Mouse (Mus musculus) gonadal fat pad, adult 2 months (tissue): ENCODE results near the gene 2010111I01Rik. TPM values are rescaled to one million over a fixed set of nuclear protein-coding genes. Genes with fewer than 3 reads are reported as not detected.
"Not testable (repeated sequence)": the region's sequence is repeated elsewhere in the genome, so short reads cannot be mapped to it uniquely, and the experiment has no call there.

ENCODE experiments used
- DNase-seq: peaks from one replicate; pipeline ENCODE4 v3.0.0-alpha.2; 2012; ENCODE audit warnings: low read depth
- polyA plus RNA-seq: library from polyadenylated mRNA; depleted of rRNA; stranded (reverse); fragments of >200 nt; gene quantifications from 2 replicates; pipeline ENCODE4 v1.2.3, GENCODE M21; 2012

Gene 2010111I01Rik
- polyA plus RNA-seq, 1 experiment = 80.6 TPM

DNA sequence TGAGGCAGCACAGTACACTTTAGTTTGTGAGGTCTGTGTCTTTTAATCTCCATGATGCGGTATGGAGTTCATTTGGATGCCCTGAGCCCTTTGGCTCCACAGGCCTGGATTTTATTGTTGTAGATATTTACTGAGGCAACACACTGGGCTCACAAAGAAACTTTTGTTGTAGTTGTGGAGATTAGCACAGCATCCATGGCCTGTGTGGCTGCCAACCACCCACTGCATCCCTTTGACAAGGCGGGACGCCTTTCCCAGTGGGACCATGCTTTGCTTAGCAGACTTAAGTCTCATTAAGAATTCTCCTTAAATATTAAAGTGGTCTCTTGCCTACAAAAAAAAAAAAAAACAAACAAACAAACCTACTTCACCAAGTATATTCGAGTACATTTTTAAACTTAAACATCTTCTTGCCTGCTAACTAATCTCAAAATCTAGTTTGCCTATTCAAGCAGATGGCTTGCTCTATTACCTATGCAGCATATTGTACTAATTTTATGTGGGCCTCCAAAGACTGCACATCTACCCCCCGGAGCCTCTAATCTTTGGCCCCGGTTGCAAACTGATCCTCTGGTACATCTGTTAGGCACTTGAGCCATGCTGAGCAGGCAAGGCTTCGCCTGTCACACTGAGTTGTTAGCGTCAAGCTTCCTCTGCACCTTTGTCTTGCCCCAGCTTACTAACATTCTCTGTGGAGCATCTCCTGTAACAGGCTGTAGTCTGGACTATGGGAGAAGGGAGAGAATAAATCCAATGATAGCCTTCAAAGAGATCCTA, 239.0 kb downstream of the 2010111I01Rik start:
- DNase-seq = no peak

DNA sequence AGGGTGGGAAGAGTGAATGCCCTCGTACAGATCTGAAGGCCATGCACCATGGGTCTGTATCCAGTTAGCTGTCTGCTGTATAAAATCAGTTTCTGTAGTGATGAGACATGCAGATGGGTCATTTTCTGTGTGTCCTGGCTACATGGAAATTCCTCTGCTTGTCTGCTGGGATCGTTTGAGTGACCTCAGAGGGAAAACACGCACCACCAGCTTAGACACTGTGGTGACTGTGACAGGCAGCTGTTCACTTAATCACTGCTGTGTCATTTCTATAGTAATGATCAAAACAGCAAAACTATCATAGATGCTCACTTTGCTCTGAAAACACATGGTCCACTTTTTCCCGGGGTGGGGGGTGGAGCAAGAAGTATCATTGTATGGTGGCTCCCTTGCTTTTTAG, 241.1 kb downstream of the 2010111I01Rik start:
- no peak for DNase-seq

DNA sequence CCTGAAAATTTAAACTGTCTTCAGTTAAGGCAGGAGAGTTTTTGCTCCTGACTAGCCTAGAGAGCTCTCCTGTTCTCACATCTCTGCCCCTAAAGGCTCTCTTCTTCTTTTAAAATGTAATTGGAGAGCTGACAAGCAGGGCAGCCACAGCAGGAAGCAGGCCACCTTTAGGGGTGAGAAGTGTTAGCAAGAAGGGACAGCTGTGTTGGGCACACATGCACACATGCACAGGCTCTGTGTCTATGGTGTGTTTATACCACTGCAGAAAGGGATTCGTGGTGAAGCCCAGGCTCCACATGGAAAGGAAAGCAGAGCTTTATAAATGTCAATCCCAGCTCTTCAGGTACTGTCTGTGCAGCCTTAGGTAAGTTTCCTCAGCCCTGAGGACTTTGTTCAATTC, 241.7 kb downstream of the 2010111I01Rik start:
- no peak for DNase-seq

DNA sequence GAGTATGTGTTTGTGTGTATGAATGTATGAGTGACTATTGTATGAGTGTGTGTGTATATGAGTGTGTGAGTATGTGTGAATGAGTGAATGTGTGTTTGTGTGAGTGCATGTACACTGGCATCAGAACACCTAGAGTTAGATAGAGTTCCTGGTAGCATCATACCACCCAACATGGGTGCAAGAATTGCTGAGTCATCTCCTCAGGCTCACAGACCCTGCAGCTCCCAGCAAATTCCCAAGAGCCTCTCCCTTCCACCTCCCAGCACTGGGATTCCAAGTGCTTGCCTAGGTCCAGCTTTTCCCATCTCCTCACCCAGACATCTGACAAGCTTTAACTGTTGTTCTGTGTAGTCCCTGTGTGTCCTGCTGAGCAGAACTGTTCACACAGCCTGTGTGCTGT, 251.8 kb downstream of the 2010111I01Rik start:
- no peak for DNase-seq

DNA sequence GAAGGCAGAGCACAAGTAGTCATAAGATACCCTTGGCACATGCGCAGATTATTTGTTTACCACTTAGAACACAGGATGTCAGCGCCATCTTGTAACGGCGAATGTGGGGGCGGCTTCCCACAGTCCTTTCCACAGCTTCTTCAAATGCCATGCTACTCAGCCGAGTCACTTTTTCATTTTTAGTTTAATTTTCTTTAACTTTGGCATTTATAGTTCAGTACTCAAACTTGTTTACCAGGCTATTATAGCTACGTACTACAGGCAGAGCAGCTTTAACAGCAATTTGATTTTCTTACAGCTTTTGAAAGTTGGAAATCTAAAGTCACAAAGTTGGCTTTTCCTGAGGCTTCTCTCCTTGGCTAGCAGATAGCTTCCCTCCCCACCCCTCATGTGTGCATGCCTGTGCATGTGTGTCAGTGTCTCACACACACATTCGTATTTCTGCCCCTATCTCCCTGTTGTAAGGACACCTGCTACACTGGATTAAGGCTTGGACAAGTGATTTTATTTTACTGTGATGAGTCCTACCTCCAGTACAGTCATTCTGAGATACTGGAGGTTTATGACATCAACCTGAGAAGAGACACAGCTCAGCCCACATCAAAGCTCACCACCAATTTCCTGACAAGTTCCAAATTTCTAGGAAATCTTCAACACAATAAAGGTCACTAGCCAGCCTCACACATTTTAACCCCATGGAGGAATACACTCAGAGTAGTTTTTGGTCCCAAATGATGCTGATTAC, 258.5 kb downstream of the 2010111I01Rik start:
- no peak for DNase-seq

DNA sequence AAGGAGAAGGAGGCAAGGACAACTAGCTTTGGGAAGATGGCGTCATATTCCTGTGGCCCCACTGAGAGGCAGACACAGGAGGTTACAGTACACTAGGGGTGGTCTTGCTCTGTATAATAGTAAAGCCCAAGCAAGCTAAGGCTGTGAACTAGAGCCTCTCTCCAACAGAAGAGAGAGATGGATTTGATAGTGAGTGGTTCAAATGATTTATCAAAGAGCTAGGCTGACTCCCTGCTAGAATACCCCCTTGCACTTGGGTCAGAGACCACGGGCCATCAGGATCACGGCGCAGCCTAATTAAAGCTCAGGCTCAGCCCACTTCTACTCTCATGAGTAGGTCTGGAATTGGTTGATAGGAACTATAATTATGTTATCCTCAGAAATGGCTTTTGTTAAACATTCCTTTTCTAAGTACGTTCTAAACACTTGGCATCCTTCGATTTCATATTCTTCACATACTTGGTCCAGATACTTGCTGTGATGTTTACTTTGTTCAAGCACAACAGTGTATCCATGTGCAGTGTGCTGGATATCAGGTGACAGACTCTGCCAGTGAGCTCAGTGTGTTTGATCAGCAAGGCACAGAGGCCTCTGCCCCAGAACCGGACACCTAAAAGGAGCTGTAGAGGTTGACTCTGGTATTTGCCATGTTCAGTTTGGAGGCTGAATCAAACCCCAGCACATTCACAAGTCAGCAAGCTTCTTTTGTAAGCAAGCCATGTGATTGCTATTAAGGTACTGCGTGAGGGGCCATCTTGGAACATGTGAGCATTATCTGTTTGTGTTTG, 261.3 kb downstream of the 2010111I01Rik start:
- DNase-seq = no peak

DNA sequence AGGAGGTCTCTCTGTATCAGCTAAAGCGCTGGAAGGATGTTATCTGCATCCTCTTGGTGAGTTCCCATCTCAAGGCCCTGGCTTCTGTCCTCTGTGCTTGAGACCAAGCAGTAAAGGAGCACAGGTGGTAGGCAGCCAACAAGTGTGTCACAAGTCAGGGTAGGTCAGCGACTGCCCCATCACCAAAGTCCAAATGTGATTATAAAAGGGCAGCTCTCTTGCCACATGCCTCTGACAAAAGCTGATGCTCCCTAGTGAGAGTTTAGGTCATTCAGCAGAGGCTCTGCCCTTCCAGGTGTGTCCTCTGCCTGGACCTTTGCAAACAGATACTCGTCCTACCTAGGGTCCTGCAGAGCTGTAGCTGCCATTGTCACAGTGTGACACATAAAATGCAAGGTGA, 263.1 kb downstream of the 2010111I01Rik start:
- DNase-seq = no peak

DNA sequence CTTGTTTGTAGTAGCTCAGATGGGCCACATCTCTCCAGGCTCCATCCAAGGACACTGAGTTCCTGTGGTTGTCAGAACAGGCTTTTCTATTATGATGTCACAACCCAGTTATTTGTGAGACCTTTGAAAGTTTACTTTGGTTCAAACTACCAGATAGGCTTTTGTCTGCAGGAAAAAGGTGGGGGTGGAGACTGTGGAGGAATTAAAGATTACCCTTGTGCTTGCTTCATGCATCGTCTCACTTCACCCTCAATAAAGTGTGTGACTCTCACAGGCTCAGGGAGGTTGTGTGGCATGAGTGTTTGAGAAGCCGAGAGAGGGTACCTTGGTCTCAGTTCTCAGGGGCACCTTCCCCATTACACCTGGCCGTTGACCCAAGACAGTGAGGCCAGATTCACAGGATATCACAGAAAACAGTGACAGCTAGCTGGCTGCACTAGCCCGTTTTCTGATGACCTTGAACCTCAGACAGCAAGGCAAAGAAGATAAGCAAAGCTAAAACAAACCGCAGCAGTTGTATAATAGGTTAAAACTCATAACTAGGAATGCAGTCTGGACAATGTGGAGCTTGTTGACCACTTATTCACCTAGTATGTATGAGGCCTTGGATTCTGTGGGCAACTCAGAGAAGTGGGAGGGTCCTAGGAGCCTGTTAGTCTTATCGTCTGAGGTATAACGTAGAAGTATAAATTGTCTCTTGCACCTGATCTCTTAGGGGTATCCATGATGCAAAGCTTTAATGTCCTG, 266.4 kb downstream of the 2010111I01Rik start:
- DNase-seq = no peak

DNA sequence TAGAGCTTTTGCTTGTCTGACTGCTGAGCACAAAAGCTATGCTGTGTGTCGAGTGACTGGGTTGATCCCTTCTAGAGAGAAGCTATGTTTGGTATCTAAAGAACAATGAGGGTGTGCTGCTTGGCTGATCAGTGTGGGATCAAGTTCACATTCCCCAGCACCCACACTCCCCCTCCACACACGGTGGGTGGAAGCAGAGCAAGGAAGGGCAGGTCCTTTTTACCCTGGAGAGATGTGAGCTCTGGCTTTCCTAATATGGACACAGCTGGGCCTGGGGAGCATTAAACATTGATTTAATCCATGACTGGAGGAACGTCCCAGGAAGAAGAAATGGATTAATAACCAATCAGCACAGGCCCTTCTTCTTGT, 267.0 kb downstream of the 2010111I01Rik start:
- no peak for DNase-seq

DNA sequence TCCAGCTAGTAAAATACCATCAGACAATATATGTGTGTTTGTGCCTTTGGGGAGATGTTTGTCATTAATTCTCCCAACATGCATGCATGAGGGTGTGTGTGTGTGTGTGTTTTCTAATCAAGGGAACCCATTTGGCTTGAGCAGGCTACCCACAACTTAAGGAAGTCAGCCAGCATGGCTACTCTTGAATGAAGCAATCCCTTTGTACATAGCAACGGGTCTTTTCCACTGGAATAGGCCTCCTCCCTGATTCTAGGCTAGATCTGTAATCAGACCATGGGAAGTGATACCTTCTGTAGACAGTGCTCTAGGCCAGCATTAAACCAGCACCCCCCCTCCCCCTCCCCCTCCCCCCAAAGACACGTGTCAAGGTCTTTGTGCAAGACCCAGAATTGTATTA, 267.9 kb downstream of the 2010111I01Rik start:
- DNase-seq = no peak

DNA sequence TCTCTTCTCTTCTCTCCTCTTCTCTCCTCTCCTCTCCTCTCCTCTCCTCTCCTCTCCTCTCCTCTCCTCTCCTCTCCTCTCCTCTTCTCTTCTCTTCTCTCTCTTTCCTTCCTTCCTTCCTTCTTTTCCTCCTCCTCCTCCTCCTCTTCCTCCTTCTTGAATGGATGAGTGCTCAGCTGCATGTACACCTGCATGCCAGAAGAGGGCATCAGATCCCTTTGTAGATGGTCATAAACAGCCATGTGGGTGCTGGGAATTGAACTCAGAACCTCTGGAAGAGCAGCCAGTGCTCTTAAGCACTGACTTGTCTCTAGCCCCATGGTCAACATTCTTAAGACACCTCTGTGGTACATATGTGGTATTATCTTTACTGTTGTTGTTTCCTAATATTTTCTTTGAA, 269.8 kb downstream of the 2010111I01Rik start:
- not testable (repeated sequence) for DNase-seq

DNA sequence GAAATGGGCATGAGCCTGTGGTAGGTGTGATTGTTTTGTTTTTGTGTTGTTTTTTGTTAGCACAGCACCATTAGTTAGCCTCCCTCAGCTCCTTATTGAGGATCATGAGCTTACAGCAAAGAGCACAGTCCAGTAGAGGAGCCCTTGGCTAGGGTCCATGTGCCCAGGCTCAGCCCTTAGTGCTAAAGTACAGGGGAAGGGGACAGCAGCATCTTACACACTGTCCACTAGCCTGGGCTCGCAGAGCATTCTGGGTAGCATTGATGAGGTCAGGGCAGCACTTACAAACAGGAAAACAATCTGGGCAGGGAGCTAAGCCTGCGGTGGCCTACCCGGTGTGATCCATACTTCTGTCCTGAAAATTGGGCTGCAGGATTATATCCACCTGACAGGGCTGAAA, 270.9 kb downstream of the 2010111I01Rik start:
- DNase-seq = no peak

DNA sequence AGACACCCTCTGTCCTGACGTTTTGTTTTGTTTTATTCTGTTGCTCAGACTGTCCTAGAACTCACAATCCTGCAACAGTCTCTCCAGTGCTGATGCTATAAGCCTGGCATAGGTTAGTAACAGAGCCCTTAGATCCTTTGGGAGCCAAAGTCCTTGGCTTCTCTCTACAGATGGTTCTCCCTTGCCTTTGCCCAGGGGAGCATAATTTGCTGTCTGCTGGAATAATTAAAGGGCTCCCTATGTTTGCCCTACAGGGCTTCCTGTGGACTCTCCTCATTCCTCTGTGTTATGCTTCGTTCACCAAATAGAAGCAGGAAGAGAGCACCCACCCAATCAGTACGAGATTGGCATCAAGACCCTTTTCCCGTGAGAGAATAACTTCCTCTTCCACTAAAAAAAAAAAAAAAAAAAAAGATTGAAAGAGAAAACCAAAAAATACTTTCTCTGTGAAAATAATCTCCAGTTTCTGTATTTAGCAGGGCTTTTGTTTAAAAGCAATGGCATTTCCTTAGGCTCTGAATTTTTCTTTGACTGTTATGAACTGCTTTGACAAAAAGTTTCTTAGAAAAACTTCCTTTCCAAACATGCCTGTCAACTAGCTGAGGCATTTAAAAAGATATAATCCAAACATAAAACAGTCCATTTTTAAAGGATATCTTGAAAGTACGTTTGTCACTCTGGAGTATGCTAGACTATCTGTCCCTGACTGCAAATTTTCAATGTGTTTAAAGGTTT, 271.6 kb downstream of the 2010111I01Rik start:
- DNase-seq = no peak

DNA sequence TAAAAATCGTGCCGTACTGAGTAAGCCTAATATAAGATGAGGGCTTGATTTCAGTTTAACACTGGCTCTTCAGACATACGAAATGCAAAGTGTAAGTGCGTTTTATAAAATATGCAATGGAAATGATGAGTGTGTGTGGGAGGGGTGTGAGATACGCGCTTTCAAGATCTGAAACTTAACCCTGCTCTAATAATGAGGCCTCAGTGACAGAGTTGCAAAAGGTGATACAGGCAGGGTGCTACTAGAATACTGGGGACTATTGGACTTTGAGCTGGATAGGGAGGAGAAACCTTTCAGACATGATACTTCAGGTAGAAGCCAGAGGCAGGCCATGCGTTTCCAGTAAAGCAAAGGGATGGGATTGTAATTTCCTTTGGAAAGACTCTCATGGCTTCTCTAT, 273.4 kb downstream of the 2010111I01Rik start:
- no peak for DNase-seq

DNA sequence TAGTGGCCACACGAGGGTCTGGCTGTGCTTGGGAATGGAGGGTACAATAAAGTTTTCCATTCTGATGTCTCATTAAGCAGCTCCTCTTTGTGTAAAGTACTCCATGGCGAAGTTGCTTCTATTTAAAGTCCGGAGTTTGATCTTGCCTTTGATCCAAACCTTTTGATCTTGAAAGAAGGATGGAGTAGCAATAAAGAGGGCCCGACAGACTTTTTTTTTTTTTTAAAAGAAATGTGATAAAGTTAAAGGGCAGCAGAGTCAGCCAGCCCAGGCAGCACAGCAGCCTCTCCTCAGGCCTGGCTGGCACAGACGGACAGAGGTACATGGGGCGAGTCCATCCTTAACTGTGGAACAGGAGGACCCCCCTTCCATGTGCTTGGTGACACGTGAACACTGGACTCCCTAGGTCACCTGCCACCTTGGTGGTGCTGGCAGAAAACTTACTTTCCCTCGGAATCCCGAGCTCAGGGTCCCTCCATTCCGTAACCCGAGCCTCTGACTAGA, 274.7 kb downstream of the 2010111I01Rik start:
- DNase-seq = no peak

DNA sequence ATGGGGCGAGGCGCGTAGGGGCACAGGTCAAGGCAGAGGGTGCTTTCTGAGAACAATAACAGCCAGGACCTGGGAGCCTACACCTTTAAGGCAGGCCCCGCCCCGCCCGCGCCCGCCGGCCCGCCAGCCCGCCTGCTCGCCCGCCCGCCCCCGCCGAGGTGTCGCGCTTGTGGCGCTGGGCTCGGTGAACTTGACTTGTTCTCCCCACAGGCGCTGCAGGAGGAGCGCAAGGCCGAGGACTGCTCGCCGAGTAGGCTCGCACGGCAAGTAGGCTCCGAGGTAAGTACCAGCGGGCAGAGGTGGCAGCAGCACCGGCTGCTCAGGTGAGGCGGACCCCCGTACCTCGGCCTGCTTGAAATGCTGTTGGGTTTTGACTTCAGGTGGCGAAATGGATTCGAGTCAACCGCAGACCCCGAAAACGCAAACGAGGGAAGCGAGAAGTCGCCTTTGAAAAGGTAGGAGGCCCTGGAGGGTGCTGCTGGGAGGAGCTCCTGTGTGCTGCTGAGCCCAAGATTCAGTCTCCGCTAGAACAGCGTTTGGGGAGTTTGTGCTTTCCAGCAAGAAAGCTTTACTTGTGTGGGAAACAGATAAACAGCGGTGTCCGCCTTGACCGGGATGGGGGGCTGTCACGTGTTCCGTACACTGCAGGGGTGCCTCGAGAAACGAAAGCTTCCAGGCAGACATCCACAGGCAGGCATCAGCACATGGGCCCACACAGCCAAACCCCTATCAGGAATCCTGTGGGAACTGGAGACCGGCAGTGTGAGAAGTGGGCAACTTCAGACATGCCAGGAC, 275.4 kb downstream of the 2010111I01Rik start:
- DNase-seq = no peak

DNA sequence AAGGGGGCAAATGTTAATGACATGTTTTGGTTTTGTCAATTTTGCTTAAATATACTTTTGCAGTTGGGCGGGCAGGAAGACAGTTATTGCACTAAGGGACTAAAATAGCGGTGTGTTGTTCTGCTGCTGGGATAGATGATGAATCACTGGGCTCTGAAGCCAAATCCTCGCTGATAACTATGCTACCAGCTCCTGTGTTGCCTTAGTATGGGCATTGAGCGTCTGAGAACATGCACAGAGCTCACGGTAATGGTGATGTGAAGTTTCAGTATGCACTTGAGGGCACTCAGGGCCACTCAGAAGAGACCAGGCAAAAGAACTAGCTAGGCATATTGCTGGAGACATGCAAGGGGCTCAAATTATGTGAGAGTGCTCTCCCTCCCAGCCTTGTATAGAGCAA, 276.1 kb downstream of the 2010111I01Rik start:
- DNase-seq = no peak

DNA sequence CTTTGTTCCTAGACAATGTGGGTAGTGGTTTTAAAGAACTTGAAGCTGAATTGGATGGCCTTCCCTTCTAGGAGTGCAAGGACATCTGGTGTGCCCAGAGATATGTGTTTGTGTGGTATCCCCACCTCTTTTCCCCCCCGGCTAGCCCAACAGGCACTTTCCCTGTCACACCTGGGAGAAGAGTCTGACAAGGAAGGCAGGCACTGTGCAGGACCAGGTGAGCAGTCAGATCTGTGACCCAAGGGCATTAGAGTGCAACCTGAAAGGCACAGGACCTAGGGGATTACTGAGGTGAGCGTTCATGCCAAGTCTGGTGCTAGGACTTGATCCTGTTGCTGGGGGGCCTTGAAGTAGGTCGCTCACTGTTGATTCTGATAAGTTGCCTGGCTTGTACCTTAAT, 277.0 kb downstream of the 2010111I01Rik start:
- DNase-seq = no peak

DNA sequence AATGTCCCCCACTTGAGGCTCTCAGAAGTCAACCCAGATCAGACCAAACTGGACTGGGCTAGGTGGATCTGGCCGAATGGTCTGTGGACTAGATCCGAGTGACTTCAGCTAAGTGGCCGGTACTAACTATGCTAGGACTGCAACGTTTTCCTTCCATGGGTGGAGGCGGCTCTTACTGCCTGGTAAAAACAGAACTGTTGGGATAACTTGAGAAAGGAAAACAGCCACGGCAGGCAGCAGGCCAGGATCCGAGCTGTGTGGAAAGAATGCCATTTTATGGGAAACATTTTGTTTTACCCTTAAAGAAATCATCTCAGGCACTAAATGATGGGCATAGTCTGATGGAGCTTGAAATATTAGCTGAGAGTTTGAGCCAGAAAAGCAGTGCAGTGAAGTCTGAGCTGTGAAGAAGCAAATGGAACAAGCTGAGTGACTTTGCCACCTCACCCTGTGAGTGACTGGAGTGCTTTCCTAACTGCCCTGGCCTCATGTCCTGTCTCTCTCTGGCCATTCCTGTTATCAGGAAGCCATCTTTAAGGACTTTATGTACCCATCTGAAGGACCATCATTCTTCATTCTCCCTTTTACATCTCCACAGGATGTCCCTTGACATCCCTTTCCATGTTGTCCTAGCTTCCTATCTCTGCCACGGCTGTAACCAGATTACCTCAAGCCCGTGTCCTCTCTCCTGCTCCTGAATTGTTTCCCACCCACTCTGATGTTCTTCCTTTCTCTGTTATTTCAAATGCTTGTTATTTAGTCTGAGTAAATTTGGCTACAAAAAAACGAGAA, 277.9 kb downstream of the 2010111I01Rik start:
- no peak for DNase-seq
